Mouse (Mus musculus) cerebellum, postnatal 10 days (tissue): Measurements from ENCODE around the gene Far1.

Experiments
- DNase-seq, 2 experiments: peaks; one replicate each; pipeline ENCODE4 v3.0.0; 2021; ENCODE audit warnings: mixed read lengths in 2 of 2

Far1 gene

GRCm38 (mm10) chr7:113513286-113513962, at the start of gene Far1:
Gene Far1 (plus strand): TSS chr7:113513834.
- DNase-seq: peak; percentile 99 to 100

GRCm38 (mm10) chr7:113468345-113468744, 45.3 kb upstream of the Far1 start:
- no peak for DNase-seq

GRCm38 (mm10) chr7:113470671-113471070, 43.0 kb upstream of the Far1 start:
- no peak for DNase-seq

- no peak for DNase-seq
Measured at GRCm38 (mm10) chr7:113471653-113472052, 42.0 kb upstream of the Far1 start.

GRCm38 (mm10) chr7:113495792-113496191, 17.8 kb upstream of the Far1 start:
- no peak for DNase-seq

GRCm38 (mm10) chr7:113498413-113498812, 15.2 kb upstream of the Far1 start:
- no peak for DNase-seq

- DNase-seq: no peak
Measured at GRCm38 (mm10) chr7:113499821-113500220, 13.8 kb upstream of the Far1 start.

GRCm38 (mm10) chr7:113502453-113502852, 11.2 kb upstream of the Far1 start:
- DNase-seq: no peak

- DNase-seq: no peak
Measured at GRCm38 (mm10) chr7:113505047-113505446, 8.6 kb upstream of the Far1 start.

- no peak for DNase-seq
Measured at GRCm38 (mm10) chr7:113505516-113506045, 8.1 kb upstream of the Far1 start.

- DNase-seq: peak; percentile 20 to 21
Measured at GRCm38 (mm10) chr7:113507846-113508245, 5.8 kb upstream of the Far1 start.

- DNase-seq: peak in 1 of 2 experiments; percentile 8
Measured at GRCm38 (mm10) chr7:113511396-113511795, 2.2 kb upstream of the Far1 start.

GRCm38 (mm10) chr7:113512527-113513285, 928 bp upstream of the Far1 start:
- DNase-seq: no peak

GRCm38 (mm10) chr7:113513963-113514649, 472 bp downstream of the Far1 start:
- no peak for DNase-seq

GRCm38 (mm10) chr7:113515831-113516230, 2.2 kb downstream of the Far1 start:
- DNase-seq: no peak

- DNase-seq: no peak
Measured at GRCm38 (mm10) chr7:113518419-113518818, 4.8 kb downstream of the Far1 start.

- DNase-seq: no peak
Measured at GRCm38 (mm10) chr7:113518961-113519360, 5.3 kb downstream of the Far1 start.

GRCm38 (mm10) chr7:113543158-113543557, 29.5 kb downstream of the Far1 start:
- peak in 1 of 2 experiments; percentile 4 for DNase-seq

- DNase-seq: no peak
Measured at GRCm38 (mm10) chr7:113551742-113552463, 38.3 kb downstream of the Far1 start.

- DNase-seq: no peak
Measured at GRCm38 (mm10) chr7:113552508-113552907, 38.9 kb downstream of the Far1 start.

- no peak for DNase-seq
Measured at GRCm38 (mm10) chr7:113556138-113556537, 42.5 kb downstream of the Far1 start.

- peak in 1 of 2 experiments; percentile 10 for DNase-seq
Measured at GRCm38 (mm10) chr7:113566892-113567291, 53.3 kb downstream of the Far1 start.

- no peak for DNase-seq
Measured at GRCm38 (mm10) chr7:113571121-113571520, 57.5 kb downstream of the Far1 start.
